Mouse (Mus musculus) MEL (cell line): Measurements from ENCODE around the gene Grb10. TPM values are rescaled to one million over a fixed set of nuclear protein-coding genes. Genes with fewer than 3 reads are reported as not detected.

ENCODE experiments used
- DNase-seq: peaks from one replicate; pipeline ENCODE4 v3.0.0; 2011; ENCODE audit warnings: low read depth, low spot score
- H3K27ac ChIP-seq: 2 replicates; pipeline ENCODE4 v1.5.1; 2012; ENCODE audit warnings: low read depth, mild to moderate bottlenecking, control low read depth, low read length, moderate library complexity; ENCODE audit not compliant: control insufficient read depth
- H3K27me3 ChIP-seq, 2 experiments: fragments of 150-350 bp in 1 of 2; sonication (generic) in 1 of 2; 2 replicates each; pipeline ENCODE4 v1.6.1; 2012; ENCODE audit warnings: low read length in 2 of 2, mild to moderate bottlenecking in 2 of 2, improper control_type of control experiment in 1 of 2, moderate library complexity in 1 of 2; ENCODE audit not compliant: insufficient read depth in 2 of 2, control insufficient read depth in 1 of 2
- H3K36me3 ChIP-seq, 2 experiments: 2 replicates each; pipeline ENCODE4 v1.6.1; 2012 to 2014; ENCODE audit warnings: low read length in 2 of 2, improper control_type of control experiment in 1 of 2, inconsistent platforms in 1 of 2, mild to moderate bottlenecking in 1 of 2; ENCODE audit not compliant: insufficient read depth in 2 of 2, control insufficient read depth in 1 of 2
- H3K4me1 ChIP-seq, 2 experiments: fragments of 150-350 bp in 1 of 2; sonication (generic) in 1 of 2; 2 replicates each; pipeline ENCODE4 v1.6.1; 2012; ENCODE audit warnings: low read length in 2 of 2, improper control_type of control experiment in 1 of 2, mild to moderate bottlenecking in 1 of 2; ENCODE audit not compliant: insufficient read depth in 2 of 2, control insufficient read depth in 1 of 2
- H3K4me3 ChIP-seq, 2 experiments: fragments of 150-350 bp in 1 of 2; sonication (generic) in 1 of 2; 2 replicates each; pipeline ENCODE4 v1.5.1; 2012; ENCODE audit warnings: low read depth in 2 of 2, low read length in 2 of 2, mild to moderate bottlenecking in 2 of 2, moderate library complexity in 2 of 2, control low read depth in 1 of 2, improper control_type of control experiment in 1 of 2; ENCODE audit not compliant: control insufficient read depth in 1 of 2, insufficient read depth in 1 of 2
- H3K79me2 ChIP-seq: 2 replicates; pipeline ENCODE4 v1.6.1; 2012; ENCODE audit warnings: mild to moderate bottlenecking, low read length, moderate library complexity; ENCODE audit not compliant: control insufficient read depth, poor library complexity, insufficient read depth
- H3K9ac ChIP-seq: 2 replicates; pipeline ENCODE4 v1.6.1; 2012; ENCODE audit warnings: low read depth, mild to moderate bottlenecking, control low read depth, low read length, moderate library complexity; ENCODE audit not compliant: control insufficient read depth, poor library complexity, severe bottlenecking
- H3K9me3 ChIP-seq: fragments of 150-350 bp; sonication (generic); replicated peaks from 2 replicates; pipeline ENCODE4 v1.6.1; 2012; ENCODE audit warnings: mild to moderate bottlenecking, low read length, improper control_type of control experiment, moderate library complexity; ENCODE audit not compliant: insufficient read depth
- BHLHE40 ChIP-seq: IDR thresholded peaks from 2 replicates; pipeline ENCODE4 v1.6.1; 2012; ENCODE audit warnings: low read depth, mild to moderate bottlenecking, inconsistent platforms, low read length, improper control_type of control experiment, borderline replicate concordance
- CHD1 ChIP-seq: IDR thresholded peaks from 2 replicates; pipeline ENCODE4 v1.6.1; 2012; ENCODE audit warnings: low read depth, mild to moderate bottlenecking, inconsistent platforms, low read length, improper control_type of control experiment
- CHD2 ChIP-seq: IDR thresholded peaks from 2 replicates; pipeline ENCODE4 v1.6.1; 2011; ENCODE audit warnings: low read length, improper control_type of control experiment
- CTCF ChIP-seq, 3 experiments: IDR thresholded peaks in 2 of 3; conservative IDR thresholded peaks in 1 of 3; 2 replicates each; pipeline ENCODE4 v1.5.1; 2011 to 2012; ENCODE audit warnings: low read length in 3 of 3, low read depth in 2 of 3, mild to moderate bottlenecking in 2 of 3, improper control_type of control experiment in 1 of 3, inconsistent platforms in 1 of 3, mixed read lengths in 1 of 3, moderate library complexity in 1 of 3; ENCODE audit not compliant: control insufficient read depth in 1 of 3, insufficient read depth in 1 of 3, poor library complexity in 1 of 3, severe bottlenecking in 1 of 3
- E2F4 ChIP-seq: IDR thresholded peaks from 2 replicates; pipeline ENCODE4 v1.6.1; 2011; ENCODE audit warnings: low read depth, low read length, improper control_type of control experiment, borderline replicate concordance
- ELF1 ChIP-seq: IDR thresholded peaks from 2 replicates; pipeline ENCODE4 v1.6.1; 2014; ENCODE audit warnings: low read depth, mild to moderate bottlenecking, inconsistent platforms, low read length, improper control_type of control experiment, moderate library complexity
- EP300 ChIP-seq, 2 experiments: IDR thresholded peaks; 2 replicates each; pipeline ENCODE4 v1.6.1; 2011; ENCODE audit warnings: improper control_type of control experiment in 2 of 2, low read length in 2 of 2, low read depth in 1 of 2, mild to moderate bottlenecking in 1 of 2
- GATA1 ChIP-seq: IDR thresholded peaks from 2 replicates; pipeline ENCODE4 v1.6.1; 2011; ENCODE audit warnings: low read depth, low read length, improper control_type of control experiment
- HCFC1 ChIP-seq: IDR thresholded peaks from 2 replicates; pipeline ENCODE4 v1.6.1; 2012; ENCODE audit warnings: low read depth, mild to moderate bottlenecking, inconsistent platforms, low read length, improper control_type of control experiment, moderate library complexity
- KAT2A ChIP-seq: conservative IDR thresholded peaks from 2 replicates; pipeline ENCODE4 v1.6.1; 2012; ENCODE audit warnings: low read depth, low read length, improper control_type of control experiment, inconsistent platforms
- MAFK ChIP-seq: IDR thresholded peaks from 2 replicates; pipeline ENCODE4 v1.6.1; 2011; ENCODE audit warnings: low read depth, mild to moderate bottlenecking, low read length, improper control_type of control experiment, borderline replicate concordance
- MAX ChIP-seq: IDR thresholded peaks from 2 replicates; pipeline ENCODE4 v1.6.1; 2011; ENCODE audit warnings: low read length, improper control_type of control experiment
- MEF2A ChIP-seq: IDR thresholded peaks from 2 replicates; pipeline ENCODE4 v1.6.1; 2014; ENCODE audit warnings: low read depth, mild to moderate bottlenecking, inconsistent platforms, low read length, improper control_type of control experiment; ENCODE audit not compliant: poor library complexity, insufficient replicate concordance, severe bottlenecking; ENCODE audit errors: extremely low read depth
- MYB ChIP-seq: IDR thresholded peaks from 2 replicates; pipeline ENCODE4 v1.6.1; 2011; ENCODE audit warnings: mild to moderate bottlenecking, low read depth, low read length, improper control_type of control experiment
- NELFE ChIP-seq: IDR thresholded peaks from 2 replicates; pipeline ENCODE4 v1.6.1; 2011; ENCODE audit warnings: low read depth, low read length, improper control_type of control experiment
- POLR2AphosphoS2 ChIP-seq: IDR thresholded peaks from 2 replicates; pipeline ENCODE4 v1.6.1; 2011; ENCODE audit warnings: low read length, improper control_type of control experiment
- RAD21 ChIP-seq: IDR thresholded peaks from 2 replicates; pipeline ENCODE4 v1.6.1; 2011; ENCODE audit warnings: mild to moderate bottlenecking, low read depth, low read length, improper control_type of control experiment
- RCOR1 ChIP-seq: IDR thresholded peaks from 2 replicates; pipeline ENCODE4 v1.6.1; 2012; ENCODE audit warnings: low read depth, mild to moderate bottlenecking, inconsistent platforms, low read length, improper control_type of control experiment
- SIN3A ChIP-seq: IDR thresholded peaks from 2 replicates; pipeline ENCODE4 v1.6.1; 2012; ENCODE audit warnings: low read length, improper control_type of control experiment, inconsistent platforms
- TAL1 ChIP-seq: IDR thresholded peaks from 2 replicates; pipeline ENCODE4 v1.6.1; 2012; ENCODE audit warnings: mild to moderate bottlenecking, inconsistent platforms, low read length, moderate library complexity, mixed read lengths
- TBP ChIP-seq: IDR thresholded peaks from 2 replicates; pipeline ENCODE4 v1.8.0; 2011; ENCODE audit warnings: low read depth, low read length, improper control_type of control experiment
- TCF12 ChIP-seq: IDR thresholded peaks from 2 replicates; pipeline ENCODE4 v1.6.1; 2014; ENCODE audit warnings: low read depth, mild to moderate bottlenecking, inconsistent platforms, low read length, improper control_type of control experiment, moderate library complexity
- USF2 ChIP-seq, 2 experiments: IDR thresholded peaks; 2 replicates each; pipeline ENCODE4 v1.6.1; 2011 to 2012; ENCODE audit warnings: improper control_type of control experiment in 2 of 2, low read length in 2 of 2, borderline replicate concordance in 1 of 2, inconsistent platforms in 1 of 2, low read depth in 1 of 2, mild to moderate bottlenecking in 1 of 2; ENCODE audit not compliant: insufficient read depth in 1 of 2
- ZC3H11A ChIP-seq: IDR thresholded peaks from 2 replicates; pipeline ENCODE4 v1.6.1; 2012; ENCODE audit warnings: low read depth, mild to moderate bottlenecking, inconsistent platforms, low read length, improper control_type of control experiment
- ZNF384 ChIP-seq: IDR thresholded peaks from 2 replicates; pipeline ENCODE4 v1.6.1; 2012; ENCODE audit warnings: low read depth, mild to moderate bottlenecking, inconsistent platforms, low read length, improper control_type of control experiment
- polyA plus RNA-seq, 2 experiments: library from polyadenylated mRNA; stranded (reverse) in 1 of 2; unstranded in 1 of 2; fragments of >175 nt in 1 of 2; fragments of >200 nt in 1 of 2; gene quantifications; 2 replicates each; pipeline versions ENCODE4 v1.2.1 to v1.2.4; 2012; ENCODE audit warnings: low replicate concordance in 2 of 2, low read depth in 1 of 2; ENCODE audit not compliant: insufficient read length in 2 of 2, insufficient read depth in 1 of 2, missing spikeins in 1 of 2
- total RNA-seq: library from RNA; depleted of rRNA; stranded (reverse); fragments of 300-350 nt; gene quantifications from 2 replicates; pipeline ENCODE4 v1.2.3, GENCODE M21; 2012

Grb10 gene
- total and polyA plus RNA-seq, 3 experiments = not detected

GRCm38 (mm10) chr11:11891832-11892231 lies 146.7 kb downstream of the Grb10 start:
- no peak overlapping the region for H3K9ac ChIP-seq
- H3K9me3 ChIP-seq = no peaks in the 10 kb centered on the region
- H3K27ac ChIP-seq = no peak overlapping the region
- no peaks in the 10 kb centered on the region for H3K79me2 ChIP-seq
- H3K36me3 ChIP-seq = peaks cover 0 to 3% of the 10 kb centered on the region in 2 experiments; a peak in 2 of 4 replicates
- H3K4me1 ChIP-seq = peaks cover 0 to 5% of the 10 kb centered on the region in 2 experiments; a peak in 1 of 4 replicates
- TF ChIP-seq KAT2A (no peak), ZNF384 (no peak), USF2 (IDR thresholded peaks at IDR 0.05; ENCODE audit: borderline replicate concordance in 1 of 2, insufficient read depth in 1 of 2, low read depth in 1 of 2, low read length in 2 of 2) (no peak), TBP (no peak), GATA1 (no peak), CHD2 (no peak), MYB (no peak)
- H3K4me3 ChIP-seq = no peak overlapping the region
- peaks cover 11% of the 10 kb centered on the region in 2 experiments for H3K27me3 ChIP-seq
- DNase-seq = no peak

GRCm38 (mm10) chr11:11890139-11890741 lies 148.2 kb downstream of the Grb10 start:
- no peaks in the 10 kb centered on the region for H3K9me3 ChIP-seq
- no peak overlapping the region for H3K27ac ChIP-seq
- peaks cover 11% of the 10 kb centered on the region in 2 experiments for H3K27me3 ChIP-seq
- no peak overlapping the region for H3K4me3 ChIP-seq
- H3K79me2 ChIP-seq = no peaks in the 10 kb centered on the region
- DNase-seq = no peak
- H3K4me1 ChIP-seq = peaks cover 4 to 17% of the 10 kb centered on the region in 2 experiments; a peak in 3 of 4 replicates
- TF ChIP-seq SIN3A (no peak), MEF2A (no peak), BHLHE40 (no peak), MAFK (no peak), EP300 (IDR thresholded peaks at IDR 0.05; ENCODE audit: low read depth in 1 of 2, low read length in 2 of 2) (no peak), TCF12 (no peak), TAL1 (no peak), MYB (no peak)
- peaks cover 0 to 13% of the 10 kb centered on the region in 2 experiments; a peak in 2 of 4 replicates for H3K36me3 ChIP-seq
- no peak overlapping the region for H3K9ac ChIP-seq

GRCm38 (mm10) chr11:11888727-11889126 lies 149.8 kb downstream of the Grb10 start:
- no peak overlapping the region for H3K27ac ChIP-seq
- H3K9ac ChIP-seq = no peak overlapping the region
- peaks cover 6 to 21% of the 10 kb centered on the region in 2 experiments for H3K4me1 ChIP-seq
- no peaks in the 10 kb centered on the region for H3K79me2 ChIP-seq
- peaks cover 0 to 19% of the 10 kb centered on the region in 2 experiments; a peak in 2 of 4 replicates for H3K36me3 ChIP-seq
- peaks cover 7 to 10% of the 10 kb centered on the region in 2 experiments for H3K27me3 ChIP-seq
- no peak for DNase-seq
- no peaks in the 10 kb centered on the region for H3K9me3 ChIP-seq
- no peak overlapping the region for H3K4me3 ChIP-seq
- TF ChIP-seq NELFE = no peak
- TF ChIP-seq TCF12 = no peak
- TF ChIP-seq MAX = no peak
- no peak for TF ChIP-seq GATA1
- TF ChIP-seq CHD1 = no peak
- TF ChIP-seq ZC3H11A = no peak
- TF ChIP-seq POLR2AphosphoS2 = no peak
- TF ChIP-seq ELF1 = no peak
- no peak for TF ChIP-seq E2F4
- no peak for TF ChIP-seq RAD21
- no peak for TF ChIP-seq CTCF (IDR thresholded peaks at IDR 0.05 in 2 of 3, conservative IDR thresholded peaks at IDR 0.05 in 1 of 3; ENCODE audit: control insufficient read depth in 1 of 3, insufficient read depth in 1 of 3, low read depth in 2 of 3, low read length in 3 of 3, poor library complexity in 1 of 3, severe bottlenecking in 1 of 3)
- no peak for TF ChIP-seq RCOR1
- no peak for TF ChIP-seq TBP
- no peak for TF ChIP-seq HCFC1
- TF ChIP-seq, all 39 proteins: peak for 0
